Mouse (Mus musculus) hindbrain, embryonic 11.5 days (tissue): ENCODE measurements at regions not wholly inside any gene's neighbourhood (a gene's known extent, or its start where the extent isn't known, plus 50 kb on each side); places are given as distances from the start of the nearest gene placed in this dataset.

ENCODE experiments used
- ATAC-seq: fragments of 200-750 bp; cut with Nextera tagmentation; 2 replicates; pipeline ENCODE4 v1.8.0; 2017; ENCODE audit warnings: mild to moderate bottlenecking, moderate TSS enrichment, moderate library complexity; ENCODE audit not compliant: low FRiP score
- DNase-seq: peaks from one replicate; pipeline ENCODE4 v3.0.0-alpha.2; 2015; ENCODE audit warnings: low spot score
- H3K27ac ChIP-seq: fragments of 300-500 bp; sonication (generic); 2 replicates; pipeline ENCODE4 v1.5.1; 2014; ENCODE audit warnings: mild to moderate bottlenecking, low read depth, low read length
- H3K27me3 ChIP-seq: fragments of 300-500 bp; sonication (generic); 2 replicates; pipeline ENCODE4 v1.6.1; 2014; ENCODE audit warnings: mild to moderate bottlenecking, low read length, moderate library complexity, mixed read lengths; ENCODE audit not compliant: control insufficient read depth, insufficient read depth
- H3K36me3 ChIP-seq: fragments of 300-500 bp; sonication (generic); 2 replicates; pipeline ENCODE4 v1.6.1; 2014; ENCODE audit warnings: mild to moderate bottlenecking, low read length, moderate library complexity, mixed read lengths; ENCODE audit not compliant: control insufficient read depth, insufficient read depth
- H3K4me1 ChIP-seq: fragments of 300-500 bp; sonication (generic); replicated peaks from 2 replicates; pipeline ENCODE4 v1.6.1; 2014; ENCODE audit warnings: low read length, mixed read lengths; ENCODE audit not compliant: control insufficient read depth, insufficient read depth
- H3K4me2 ChIP-seq: fragments of 300-500 bp; sonication (generic); replicated peaks from 2 replicates; pipeline ENCODE4 v1.6.1; 2014; ENCODE audit warnings: mild to moderate bottlenecking, low read depth, low read length
- H3K4me3 ChIP-seq: fragments of 300-500 bp; sonication (generic); 2 replicates; pipeline ENCODE4 v1.5.1; 2014; ENCODE audit warnings: low read depth, low read length
- H3K9ac ChIP-seq: fragments of 300-500 bp; sonication (generic); 2 replicates; pipeline ENCODE4 v1.6.1; 2014; ENCODE audit warnings: low read depth, low read length
- H3K9me3 ChIP-seq: fragments of 300-500 bp; sonication (generic); 2 replicates; pipeline ENCODE4 v1.6.1; 2016; ENCODE audit warnings: low read length; ENCODE audit not compliant: control insufficient read depth
- WGBS: fragments of 180-500 bp; shearing (Covaris S2); extraction: QIAGEN DNeasy Blood & Tissue Kit; methylation state at CpG from one replicate; pipeline ENCODE4 v1.1.7; 2014; 5-methylcytosine and 5-hydroxymethylcytosine counted together

- DNase-seq: peak; percentile 7
- H3K36me3 ChIP-seq: no peaks in the 10 kb centered on the region
- no peak for ATAC-seq
Observed at GRCm38 (mm10) chr6:10156097-10156496, 1207.9 kb downstream of the Nxph1 start.

GRCm38 (mm10) chr6:10181590-10182183 lies 1233.5 kb downstream of the Nxph1 start:
- H3K9ac ChIP-seq: no peak overlapping the region
- ATAC-seq: no peak

More at GRCm38 (mm10) chr6:10156097-10156496, 1207.9 kb downstream of the Nxph1 start:
- no peaks in the 10 kb centered on the region for H3K27me3 ChIP-seq
- H3K9ac ChIP-seq: no peak overlapping the region
- 60% methylated on average over 2 of the region's 2 CpGs for WGBS
- no peak overlapping the region for H3K4me3 ChIP-seq
- no peaks in the 10 kb centered on the region for H3K9me3 ChIP-seq
- no peaks in the 10 kb centered on the region for H3K4me1 ChIP-seq
- no peak overlapping the region for H3K27ac ChIP-seq
- no peak overlapping the region for H3K4me2 ChIP-seq

GRCm38 (mm10) chr6:10185971-10186370 lies 1237.7 kb downstream of the Nxph1 start:
- H3K9ac ChIP-seq: no peak overlapping the region
- DNase-seq (no peak), ATAC-seq (no peak)
- H3K9me3 ChIP-seq: no peaks in the 10 kb centered on the region
- H3K4me3 ChIP-seq: no peak overlapping the region
- H3K36me3 ChIP-seq: no peaks in the 10 kb centered on the region
- H3K27ac ChIP-seq: no peak overlapping the region
- no peak overlapping the region for H3K4me2 ChIP-seq
- no peaks in the 10 kb centered on the region for H3K4me1 ChIP-seq
- no peaks in the 10 kb centered on the region for H3K27me3 ChIP-seq

More at GRCm38 (mm10) chr6:10181590-10182183, 1233.5 kb downstream of the Nxph1 start:
- Histone ChIP-seq H3K4me1 (no peaks in the 10 kb centered on the region), H3K27me3 (no peaks in the 10 kb centered on the region), H3K27ac (no peak overlapping the region), H3K9me3 (no peaks in the 10 kb centered on the region), H3K36me3 (no peaks in the 10 kb centered on the region), H3K4me2 (no peak overlapping the region), H3K4me3 (no peak overlapping the region)
- 86% methylated on average over 7 of the region's 7 CpGs for WGBS
- DNase-seq: no peak
